Comparison of ENCODE assay signal across 8 mouse cellular contexts in the genomic region with DNA sequence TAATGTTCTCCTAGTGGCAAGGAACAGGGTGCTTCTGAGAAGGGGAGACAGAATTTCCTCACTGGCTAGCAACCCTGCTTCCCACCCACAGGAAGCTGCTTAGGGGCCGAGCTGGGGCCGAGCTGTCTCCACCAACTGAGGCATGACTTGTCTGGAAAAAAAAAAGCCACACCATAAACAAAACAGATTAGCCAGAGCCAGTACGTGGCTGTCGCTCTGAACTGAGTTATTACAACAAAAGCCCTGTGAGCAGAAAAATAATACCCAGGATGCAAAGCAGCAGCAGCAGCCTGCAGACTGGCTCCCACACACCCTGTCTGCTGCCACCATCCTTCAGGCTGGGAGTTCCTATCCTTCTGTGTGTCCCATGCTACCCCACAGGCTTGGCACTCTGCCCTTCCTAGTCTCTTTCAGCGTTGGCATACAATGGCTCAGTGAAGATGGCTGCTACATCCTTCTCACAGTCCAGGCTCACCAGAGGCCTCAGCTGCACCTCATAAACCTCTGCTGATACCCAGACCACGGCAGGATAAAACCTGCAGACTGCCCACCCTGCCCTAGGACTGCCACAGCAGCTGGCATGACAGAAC. TPM values are rescaled to one million over a fixed set of nuclear protein-coding genes. Genes with fewer than 3 reads are reported as not detected.
A peak's percentile ranks its signal among the peaks of the same experiment; 100 is the strongest.
DNase-seq lines count a peak whose midpoint lies in the region; ATAC-seq and TF ChIP-seq lines count a peak whose summit lies in the region.

No protein-coding gene starts in this region.

- ATAC-seq in forebrain, embryonic 15.5 days (replicated peaks), result no peak
- ATAC-seq in stomach, embryonic 15.5 days (ENCODE audit: insufficient read depth, low FRiP score, low read depth), result no peak
- no peak for ATAC-seq in erythroid progenitor cell, adult 5-6 weeks (replicated peaks; ENCODE audit: low FRiP score, poor library complexity, severe bottlenecking)
- ATAC-seq in liver, postnatal 0 days, result no peak

- TF ChIP-seq CTCF in liver, postnatal 0 days (IDR thresholded peaks at IDR 0.05; ENCODE audit: low read depth), result no peak

- H3K9me3 ChIP-seq in forebrain, embryonic 15.5 days, result no peaks in the 10 kb centered on the region
- no peaks in the 10 kb centered on the region for H3K9me3 ChIP-seq in stomach, embryonic 15.5 days
- no peaks in the 10 kb centered on the region for H3K9me3 ChIP-seq in liver, postnatal 0 days (ENCODE audit: low read length)

- peak; percentile 72 for DNase-seq in retina, postnatal 1 day
- DNase-seq in retina, embryonic 14.5 days (ENCODE audit: low spot score), result no peak
- DNase-seq in left cerebral cortex, postnatal 36 days (ENCODE audit: low spot score in 2 of 2), result peak; percentile 67 to 74
- DNase-seq in urinary bladder, adult 2 months (ENCODE audit: low spot score), result no peak
- DNase-seq in liver, postnatal 0 days, result no peak

- no peak overlapping the region for H3K4me3 ChIP-seq in forebrain, embryonic 15.5 days
- no peak overlapping the region for H3K4me3 ChIP-seq in stomach, embryonic 15.5 days (replicated peaks)
- H3K4me3 ChIP-seq in liver, postnatal 0 days (ENCODE audit: low read depth, low read length), result no peak overlapping the region

- H3K4me2 ChIP-seq in forebrain, embryonic 15.5 days (replicated peaks), result no peak overlapping the region
- no peak overlapping the region for H3K4me2 ChIP-seq in stomach, embryonic 15.5 days
- no peak overlapping the region for H3K4me2 ChIP-seq in liver, postnatal 0 days (ENCODE audit: low read depth, low read length)

- no peaks in the 10 kb centered on the region for H3K36me3 ChIP-seq in forebrain, embryonic 15.5 days
- no peaks in the 10 kb centered on the region for H3K36me3 ChIP-seq in stomach, embryonic 15.5 days
- H3K36me3 ChIP-seq in liver, postnatal 0 days (replicated peaks; ENCODE audit: insufficient read depth, low read length), result no peaks in the 10 kb centered on the region

- H3K4me1 ChIP-seq in forebrain, embryonic 15.5 days, result peaks cover 45% of the 10 kb centered on the region
- peaks cover 34% of the 10 kb centered on the region for H3K4me1 ChIP-seq in stomach, embryonic 15.5 days
- no peaks in the 10 kb centered on the region for H3K4me1 ChIP-seq in liver, postnatal 0 days (ENCODE audit: insufficient read depth)

- no peak overlapping the region for H3K9ac ChIP-seq in forebrain, embryonic 15.5 days (replicated peaks)
- no peak overlapping the region for H3K9ac ChIP-seq in stomach, embryonic 15.5 days
- no peak overlapping the region for H3K9ac ChIP-seq in liver, postnatal 0 days (replicated peaks)

- no peak for TF ChIP-seq EP300 in liver, postnatal 0 days (IDR thresholded peaks at IDR 0.05; ENCODE audit: low read depth)

- H3K27ac ChIP-seq in forebrain, embryonic 15.5 days (replicated peaks), result peak overlapping the region; percentile 79
- peak overlapping the region; percentile 74 for H3K27ac ChIP-seq in stomach, embryonic 15.5 days
- H3K27ac ChIP-seq in liver, postnatal 0 days (ENCODE audit: low read depth), result no peak overlapping the region

- 20% methylated on average over 6 of the region's 6 CpGs for WGBS in forebrain, embryonic 15.5 days
- 25% methylated on average over 6 of the region's 6 CpGs for WGBS in stomach, embryonic 15.5 days
- 38% methylated on average over 6 of the region's 6 CpGs for WGBS in liver, postnatal 0 days (ENCODE audit: insufficient replicate concordance)

- H3K27me3 ChIP-seq in forebrain, embryonic 15.5 days, result no peaks in the 10 kb centered on the region
- H3K27me3 ChIP-seq in stomach, embryonic 15.5 days (replicated peaks), result no peaks in the 10 kb centered on the region
- H3K27me3 ChIP-seq in liver, postnatal 0 days (ENCODE audit: insufficient read depth, low read length), result 0 out of 2 replicates have a peak, but pooled peaks cover 3% of the 10 kb centered on the region

- intact Hi-C loops in left cerebral cortex, postnatal 36 days (cut with DNase I), result no loop called here

RNA-seq across cellular contexts. Expression of a gene that starts 2.3 kb away (rescaled TPM):
- polyA plus RNA-seq in forebrain, embryonic 15.5 days (2015; fragmentation: Nextera tagmentation; extraction: Ambion mirVana), result 0.18 and 0.24 TPM in 2 replicates
- total RNA-seq in left cerebral cortex, postnatal 36 days (2021), result 1 to 10 TPM; 1.3 to 3.5 TPM
- polyA plus RNA-seq in stomach, embryonic 15.5 days (2015; fragmentation: Nextera tagmentation; extraction: Ambion mirVana), result 0.57 and 0.61 TPM in 2 replicates
- polyA plus RNA-seq in urinary bladder, adult 2 months (2012; rRNA removed), result 1.0 and 1.3 TPM in 2 replicates
- total RNA-seq in erythroid progenitor cell, adult 5-6 weeks (2015; ENCODE audit: low replicate concordance), result not detected in 2 replicates
- total RNA-seq in erythroid progenitor cell, adult 5-6 weeks (2017; ENCODE audit: low replicate concordance), result not detected in 2 replicates
- polyA plus RNA-seq in liver, postnatal 0 days (2015; fragmentation: Nextera tagmentation; extraction: Ambion mirVana), result 0.01 TPM in 1 of 2 replicates, not detected in the other

RNA-seq across cellular contexts. Expression of a gene that starts 18.6 kb away (rescaled TPM):
- 144 and 151 TPM in 2 replicates for polyA plus RNA-seq in forebrain, embryonic 15.5 days (2015; fragmentation: Nextera tagmentation; extraction: Ambion mirVana)
- total RNA-seq in left cerebral cortex, postnatal 36 days (2021), result 10 to 100 TPM; 44.4 to 58.4 TPM
- 34.6 and 35.8 TPM in 2 replicates for polyA plus RNA-seq in stomach, embryonic 15.5 days (2015; fragmentation: Nextera tagmentation; extraction: Ambion mirVana)
- 17.1 and 20.7 TPM in 2 replicates for polyA plus RNA-seq in urinary bladder, adult 2 months (2012; rRNA removed)
- not detected in 2 replicates for total RNA-seq in erythroid progenitor cell, adult 5-6 weeks (2015; ENCODE audit: low replicate concordance)
- 0.13 and 1.4 TPM in 2 replicates for total RNA-seq in erythroid progenitor cell, adult 5-6 weeks (2017; ENCODE audit: low replicate concordance)
- polyA plus RNA-seq in liver, postnatal 0 days (2015; fragmentation: Nextera tagmentation; extraction: Ambion mirVana), result 1.9 TPM in 2 replicates

RNA-seq across cellular contexts. Expression of a gene that starts 55.2 kb away (rescaled TPM):
- polyA plus RNA-seq in forebrain, embryonic 15.5 days (2015; fragmentation: Nextera tagmentation; extraction: Ambion mirVana), result 33.0 and 33.5 TPM in 2 replicates
- total RNA-seq in left cerebral cortex, postnatal 36 days (2021), result 10 to 100 TPM; 27.5 to 28.7 TPM
- polyA plus RNA-seq in stomach, embryonic 15.5 days (2015; fragmentation: Nextera tagmentation; extraction: Ambion mirVana), result 22.2 and 25.1 TPM in 2 replicates
- 18.0 and 18.9 TPM in 2 replicates for polyA plus RNA-seq in urinary bladder, adult 2 months (2012; rRNA removed)
- total RNA-seq in erythroid progenitor cell, adult 5-6 weeks (2015; ENCODE audit: low replicate concordance), result 0.72 and 0.84 TPM in 2 replicates
- 1.8 and 2.7 TPM in 2 replicates for total RNA-seq in erythroid progenitor cell, adult 5-6 weeks (2017; ENCODE audit: low replicate concordance)
- 7.5 and 7.9 TPM in 2 replicates for polyA plus RNA-seq in liver, postnatal 0 days (2015; fragmentation: Nextera tagmentation; extraction: Ambion mirVana)

RNA-seq across cellular contexts. Expression of a gene that starts 59.4 kb away (rescaled TPM):
- polyA plus RNA-seq in forebrain, embryonic 15.5 days (2015; fragmentation: Nextera tagmentation; extraction: Ambion mirVana), result 15.6 and 15.7 TPM in 2 replicates
- total RNA-seq in left cerebral cortex, postnatal 36 days (2021), result 10 to 100 TPM; 22.8 to 23.3 TPM
- 26.1 and 32.4 TPM in 2 replicates for polyA plus RNA-seq in stomach, embryonic 15.5 days (2015; fragmentation: Nextera tagmentation; extraction: Ambion mirVana)
- polyA plus RNA-seq in urinary bladder, adult 2 months (2012; rRNA removed), result 19.1 and 20.6 TPM in 2 replicates
- total RNA-seq in erythroid progenitor cell, adult 5-6 weeks (2015; ENCODE audit: low replicate concordance), result 1.8 and 4.6 TPM in 2 replicates
- total RNA-seq in erythroid progenitor cell, adult 5-6 weeks (2017; ENCODE audit: low replicate concordance), result 2.7 and 4.7 TPM in 2 replicates
- 3.7 and 4.1 TPM in 2 replicates for polyA plus RNA-seq in liver, postnatal 0 days (2015; fragmentation: Nextera tagmentation; extraction: Ambion mirVana)

Comparison
In these comparisons a context has a peak if more than half of its experiments do, and no peak if none do; other contexts are left out.
1. DNase-seq: peak in retina, postnatal 1 day (single experiment) and left cerebral cortex, postnatal 36 days (2 of 2); none in retina, embryonic 14.5 days (single experiment), urinary bladder, adult 2 months (single experiment) and liver, postnatal 0 days (single experiment).